Mouse (Mus musculus) B cell, adult (primary cell): ENCODE measurements around the gene Nsun6. TPM values are rescaled to one million over a fixed set of nuclear protein-coding genes. Genes with fewer than 3 reads are reported as not detected.

Source experiments
- total RNA-seq: library from RNA; stranded (reverse); gene quantifications from 4 replicates; pipeline ENCODE4 v1.2.4, GENCODE M21; 2023; ENCODE audit not compliant: inconsistent age

Gene Nsun6
- total RNA-seq: 25.0 to 27.5 TPM (median 26.5 TPM) in 4 replicates

DNA sequence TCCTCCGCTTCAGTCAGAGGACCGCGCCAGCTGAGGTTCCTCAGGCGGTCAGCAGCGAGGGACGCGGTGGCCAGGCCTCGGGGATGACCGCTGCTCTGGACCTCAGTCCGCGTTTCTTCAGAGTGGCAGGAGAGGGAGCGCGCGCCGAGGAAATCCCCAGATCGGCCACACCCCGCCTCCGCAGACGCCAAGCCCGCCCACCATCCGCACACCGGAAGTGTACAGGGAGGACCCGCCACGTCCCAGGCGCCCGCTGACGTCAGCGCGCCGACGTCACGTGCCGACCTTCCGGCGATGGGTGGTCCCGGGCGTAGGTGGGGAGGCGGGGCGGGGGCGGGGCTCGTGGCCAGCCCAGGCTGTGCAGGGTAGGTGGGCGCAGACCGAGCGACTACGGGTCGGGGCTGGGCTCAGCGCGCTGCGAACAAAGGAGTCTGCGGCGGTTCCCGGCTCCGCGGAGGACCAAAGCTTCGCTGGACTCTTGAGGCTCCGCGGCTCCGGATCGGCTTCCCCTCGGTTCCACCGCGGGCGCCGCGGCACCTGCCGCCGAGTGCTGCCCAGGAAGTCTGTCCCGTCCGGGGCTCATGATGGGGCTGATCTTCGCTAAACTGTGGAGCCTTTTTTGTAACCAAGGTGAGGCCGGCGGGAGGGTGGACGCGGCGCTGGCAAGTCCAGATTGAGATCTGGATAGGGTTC is at the start of gene Nsun6:
Gene Nsun6 (minus strand): TSS at position 125 of the 693 bp plus-strand sequence.

DNA sequence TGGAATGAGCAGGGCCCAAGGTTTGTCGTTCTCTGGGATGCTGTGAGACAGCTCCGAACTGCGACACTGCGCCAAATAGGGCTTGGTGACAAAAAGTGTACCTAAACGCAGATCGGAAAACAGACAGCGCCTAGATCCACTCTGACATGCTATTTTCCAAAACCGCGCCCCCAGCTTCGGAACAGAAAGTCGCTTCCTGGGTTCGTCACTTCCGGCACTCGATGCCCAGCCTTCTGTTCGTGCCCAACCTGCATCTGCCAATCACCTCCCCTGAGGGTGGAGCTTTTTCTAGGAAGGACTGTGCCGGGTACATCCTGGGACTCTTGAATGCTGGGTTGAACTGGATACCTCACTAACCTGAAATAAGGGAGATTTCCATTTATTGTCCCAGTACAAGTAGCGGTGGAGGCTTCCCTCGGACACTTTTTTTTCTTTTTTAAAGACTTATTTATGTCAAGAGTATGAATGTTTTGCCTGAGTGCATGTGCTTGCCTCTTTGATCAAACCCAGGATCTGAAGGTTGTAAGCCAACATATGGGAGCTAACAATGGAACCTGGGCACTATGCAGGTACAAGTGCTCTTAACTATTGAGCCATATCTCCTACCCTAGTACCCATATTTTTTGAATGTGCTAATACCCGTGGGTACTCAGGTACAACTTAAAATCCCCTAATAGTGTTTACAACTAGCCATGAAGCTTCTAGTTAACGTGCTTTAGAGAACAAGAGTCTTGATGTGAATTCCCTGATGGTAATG is 5.6 kb downstream of the Nsun6 start, which contains the start of gene Arl5b:
Gene Arl5b (plus strand): TSS at position 279 of the 757 bp plus-strand sequence.

Other genes starting within 250 kb of the Nsun6 start
- 114 to 168 TPM (median 133 TPM) in 4 replicates for gene Arl5b, start 5.7 kb downstream of the Nsun6 start, total RNA-seq